Mouse (Mus musculus) G1E-ER4 (cell line): ENCODE results near the gene Dhx35. TPM values are rescaled to one million over a fixed set of nuclear protein-coding genes. Genes with fewer than 3 reads are reported as not detected.

Experiments used
- GATA1 ChIP-seq: IDR thresholded peaks from one replicate; pipeline ENCODE4 v1.8.0; 2012; ENCODE audit warnings: low read length, inconsistent platforms
- polyA plus RNA-seq: library from polyadenylated mRNA; stranded (reverse); fragments of >175 nt; gene quantifications from 2 replicates; pipeline ENCODE4 v1.2.3, GENCODE M21; 2012

The Dhx35 gene
- 6.8 and 8.5 TPM in 2 replicates for polyA plus RNA-seq

- no peak for TF ChIP-seq GATA1
Measured at GRCm38 (mm10) chr2:158794494-158795004, at the start of gene Dhx35. Gene Dhx35, plus strand, starts transcription at chr2:158794807.

GRCm38 (mm10) chr2:158745049-158745482 lies 49.5 kb upstream of the Dhx35 start:
- TF ChIP-seq GATA1: no peak

GRCm38 (mm10) chr2:158746164-158746563 lies 48.4 kb upstream of the Dhx35 start:
- no peak for TF ChIP-seq GATA1

- TF ChIP-seq GATA1: no peak
Measured at GRCm38 (mm10) chr2:158749366-158749765, 45.2 kb upstream of the Dhx35 start.

DNA sequence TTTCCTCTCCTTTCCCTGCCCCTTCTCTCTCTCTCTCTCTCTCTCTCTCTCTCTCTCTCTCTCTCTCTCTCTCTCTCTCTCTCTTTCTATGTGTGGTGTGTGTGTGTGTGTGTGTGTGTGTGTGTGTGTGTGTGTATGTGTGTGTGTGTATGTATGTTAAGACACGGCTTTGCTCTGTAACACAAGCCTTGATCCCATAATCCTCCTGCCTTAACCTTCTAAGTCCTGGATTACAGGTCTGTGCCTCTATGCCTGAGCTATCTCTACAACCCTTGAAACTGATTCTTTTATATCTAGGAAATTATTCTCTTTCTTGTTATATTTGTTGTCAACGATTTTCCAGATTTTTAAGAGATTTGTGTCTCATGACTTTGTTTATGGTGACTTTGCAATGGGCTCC lies 34.4 kb upstream of the Dhx35 start:
- TF ChIP-seq GATA1: no peak

GRCm38 (mm10) chr2:158762339-158762738 lies 32.3 kb upstream of the Dhx35 start:
- TF ChIP-seq GATA1: no peak

DNA sequence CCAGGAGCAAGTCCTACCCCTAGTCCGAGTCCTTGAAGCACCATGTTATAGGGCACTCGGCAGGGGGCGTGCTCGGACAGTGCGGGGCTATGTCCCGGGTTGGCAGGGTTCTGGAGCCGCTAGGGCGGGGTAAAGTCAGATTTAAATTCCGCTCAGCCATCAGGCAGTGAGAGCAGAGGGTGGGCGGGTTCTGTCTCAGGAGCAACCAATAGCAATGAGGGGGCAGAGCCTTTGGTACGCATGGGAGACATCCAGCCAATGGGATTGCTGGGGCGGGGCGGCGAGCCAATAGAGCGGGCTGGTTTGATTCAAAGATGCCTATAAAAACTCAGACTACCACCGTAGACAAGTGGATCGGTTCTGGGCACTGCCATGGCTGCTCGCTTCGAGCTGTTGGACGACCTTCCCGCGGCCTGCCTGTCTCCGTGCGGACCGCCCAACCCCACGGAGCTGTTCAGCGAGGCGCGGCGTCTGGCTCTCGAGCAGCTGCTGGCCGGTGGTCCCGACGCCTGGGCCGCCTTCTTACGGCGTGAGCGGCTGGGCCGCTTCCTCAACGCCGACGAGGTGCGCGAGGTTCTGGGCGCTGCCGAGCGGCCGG lies 26.8 kb upstream of the Dhx35 start, which contains the start of gene Fam83d:
Fam83d (plus strand) TSS at position 352 of the 598 bp plus-strand sequence.
- no peak for TF ChIP-seq GATA1

GRCm38 (mm10) chr2:158768350-158768749 lies 26.3 kb upstream of the Dhx35 start:
- TF ChIP-seq GATA1: no peak

DNA sequence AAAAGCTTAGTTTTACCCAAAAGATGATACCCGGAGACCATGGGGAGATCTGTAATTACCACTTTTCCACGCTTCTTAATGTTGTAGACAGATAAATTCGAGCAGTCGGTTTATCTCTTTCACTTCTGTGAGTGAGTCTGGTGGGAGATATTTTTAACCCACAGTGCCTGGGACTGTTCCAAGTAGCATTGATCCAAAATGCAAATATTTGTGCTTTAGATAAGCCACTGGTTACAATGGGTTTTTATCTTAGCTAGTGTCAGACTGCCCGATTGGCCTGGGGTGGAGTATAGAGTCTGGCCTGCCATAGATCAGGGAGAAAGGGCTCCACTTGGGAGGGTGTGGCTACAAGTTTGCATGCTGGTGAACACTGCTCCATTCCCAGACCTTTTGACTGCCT lies 25.8 kb upstream of the Dhx35 start:
- TF ChIP-seq GATA1: peak; percentile 67

GRCm38 (mm10) chr2:158770126-158770757 lies 24.4 kb upstream of the Dhx35 start:
- TF ChIP-seq GATA1: no peak

GRCm38 (mm10) chr2:158771066-158771763 lies 23.4 kb upstream of the Dhx35 start:
- TF ChIP-seq GATA1: no peak

DNA sequence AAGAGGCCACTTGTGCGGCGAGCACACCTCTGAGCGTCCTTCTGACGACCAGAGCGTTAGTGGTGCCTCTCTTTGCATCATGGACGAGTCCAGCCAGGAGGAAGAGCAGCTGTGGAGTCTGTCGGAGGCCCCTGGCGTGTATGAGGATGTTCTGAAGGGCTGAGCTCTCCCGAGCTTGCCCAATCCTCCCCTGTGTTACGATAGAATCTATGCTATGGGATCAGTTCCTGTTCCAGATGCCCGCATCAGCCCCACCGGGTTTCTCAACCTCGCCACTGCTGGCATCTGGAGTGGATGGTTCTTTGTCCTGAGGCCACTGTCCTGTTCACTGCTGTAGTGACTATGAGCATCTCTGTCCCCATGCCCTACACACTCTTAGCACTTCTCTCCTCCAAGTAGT lies 21.8 kb upstream of the Dhx35 start:
- TF ChIP-seq GATA1: no peak

DNA sequence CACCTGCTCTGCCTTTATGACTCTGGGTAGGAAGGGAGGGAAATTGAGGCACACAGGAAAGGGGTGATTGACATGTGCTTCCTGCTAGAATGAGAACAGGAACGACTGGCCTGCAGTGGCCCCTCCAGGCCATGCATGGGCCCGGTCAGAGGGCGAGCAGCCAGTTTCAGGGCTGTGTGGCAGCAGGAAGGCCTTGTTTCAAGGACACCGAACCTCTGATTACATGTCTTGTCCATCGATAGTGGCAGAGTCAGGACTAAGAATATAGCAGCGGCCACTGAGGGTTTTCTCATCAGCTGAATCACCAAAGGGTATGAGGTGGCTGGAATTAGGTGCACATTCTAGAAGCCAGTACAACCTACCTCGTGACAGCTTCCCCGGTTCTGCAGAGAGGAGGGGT lies 19.7 kb upstream of the Dhx35 start:
- TF ChIP-seq GATA1: no peak

- no peak for TF ChIP-seq GATA1
Measured at GRCm38 (mm10) chr2:158776716-158777115, 17.9 kb upstream of the Dhx35 start.

DNA sequence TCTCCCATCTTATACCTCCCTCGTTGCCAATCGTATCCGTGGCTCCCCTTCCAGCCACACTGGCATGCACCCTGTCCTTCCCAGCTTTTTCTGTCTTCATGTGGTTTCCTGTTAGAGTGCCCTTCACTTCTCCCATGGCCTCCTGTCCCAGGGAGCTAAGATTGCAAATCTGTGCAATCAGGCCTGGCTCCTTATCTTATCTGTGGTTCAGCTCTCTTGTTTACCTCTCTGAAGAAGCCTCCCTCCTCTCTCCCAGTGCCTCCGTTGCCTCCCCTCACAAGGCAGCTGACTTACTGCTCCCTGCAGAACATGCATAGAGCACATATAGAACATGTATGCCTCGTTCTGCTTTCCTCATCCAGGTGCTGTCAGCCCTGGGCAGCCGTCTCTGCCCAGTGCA lies 17.1 kb upstream of the Dhx35 start:
- no peak for TF ChIP-seq GATA1

DNA sequence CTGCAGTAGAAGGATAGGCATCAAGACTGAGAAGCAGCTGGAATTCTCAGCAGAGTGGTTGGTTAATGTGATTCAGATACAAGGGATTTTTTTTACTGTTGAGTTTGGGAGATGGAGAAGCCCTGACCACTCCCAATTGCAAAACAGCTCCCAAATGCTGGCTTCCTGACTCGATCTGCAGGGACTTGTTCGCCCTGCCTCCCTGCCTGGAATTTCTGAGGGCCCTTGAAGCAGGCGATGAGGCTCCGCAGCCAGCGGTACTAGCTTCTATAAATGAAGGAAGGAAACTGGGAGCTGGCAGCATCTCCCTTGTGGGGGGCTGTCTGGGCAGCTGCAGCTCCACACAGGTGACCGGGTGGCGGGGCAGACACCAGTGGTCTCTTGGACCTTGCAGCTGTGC lies 16.3 kb upstream of the Dhx35 start:
- TF ChIP-seq GATA1: no peak

GRCm38 (mm10) chr2:158781126-158781525 lies 13.5 kb upstream of the Dhx35 start:
- no peak for TF ChIP-seq GATA1
